Mouse (Mus musculus) kidney, adult 10 weeks (tissue): ENCODE results near the gene Tacr2. TPM values are rescaled to one million over a fixed set of nuclear protein-coding genes. Genes with fewer than 3 reads are reported as not detected.

ENCODE experiments used
- polyA plus RNA-seq: library from polyadenylated mRNA; stranded (reverse); fragments of 350-450 nt; fragmentation: Illumina TruSeq; extraction: RNeasy Lipid Tissue Mini Kit (QIAGEN cat#74804); gene quantifications from one replicate; pipeline ENCODE4 v1.2.3, GENCODE M21; 2014; ENCODE audit warnings: low read depth, low replicate concordance

The Tacr2 gene
- polyA plus RNA-seq: not detected

DNA sequence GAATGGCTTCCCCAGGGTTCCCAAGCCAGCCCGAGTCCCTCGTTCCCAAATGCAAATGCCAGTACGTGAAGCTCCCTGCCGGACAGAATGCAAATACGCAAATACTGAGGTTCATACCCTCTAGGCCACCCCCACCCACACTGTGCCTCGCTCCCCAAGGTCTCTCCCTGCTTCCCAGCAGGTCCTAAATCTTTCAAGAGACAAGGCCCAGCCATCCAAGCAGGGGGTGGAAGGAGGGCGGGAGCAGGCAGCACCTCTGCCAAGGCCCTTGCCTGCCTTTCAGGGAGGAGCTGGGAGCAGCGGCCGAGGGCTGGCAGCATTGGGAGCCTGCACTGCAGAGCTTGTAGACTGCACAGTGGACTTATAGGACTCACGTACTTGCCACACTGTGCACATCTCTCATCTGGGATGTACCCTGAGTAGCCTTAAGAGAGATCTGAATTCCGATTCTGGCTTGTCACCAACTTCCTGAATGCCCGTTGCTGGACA is at the start of gene Tacr2:
Gene Tacr2, plus strand, starts transcription at position 439 of the 489 bp plus-strand sequence.

GRCm38 (mm10) chr10:62230708-62231394 is 21.4 kb upstream of the Tacr2 start, which contains the start of gene Tspan15:
TSS of gene Tspan15 (minus strand) at chr10:62231251.

Other genes starting within 250 kb of the Tacr2 start
- gene Neurog3, start 119.3 kb upstream of the Tacr2 start, polyA plus RNA-seq: not detected
- 5.8 TPM for gene Fam241b, start 108.5 kb upstream of the Tacr2 start, polyA plus RNA-seq
- 6.3 TPM for gene Tspan15, start 21.2 kb upstream of the Tacr2 start, polyA plus RNA-seq
- 11.4 TPM for gene Hk1, start 127.5 kb downstream of the Tacr2 start, polyA plus RNA-seq
- gene Hkdc1, start 170.1 kb downstream of the Tacr2 start, polyA plus RNA-seq: 0.16 TPM
- not detected for gene 4930507D05Rik, start 197.1 kb downstream of the Tacr2 start, polyA plus RNA-seq
- gene Supv3l1, start 197.3 kb downstream of the Tacr2 start, polyA plus RNA-seq: 22.4 TPM
- gene Vps26a, start 234.4 kb downstream of the Tacr2 start, polyA plus RNA-seq: 206 TPM